Mouse (Mus musculus) midbrain, embryonic 11.5 days (tissue): Measurements from ENCODE around the gene Bbx. TPM values are rescaled to one million over a fixed set of nuclear protein-coding genes. Genes with fewer than 3 reads are reported as not detected.

ENCODE experiments used
- ATAC-seq: fragments of 200-750 bp; cut with Nextera tagmentation; 2 replicates; pipeline ENCODE4 v1.8.0; 2017; ENCODE audit warnings: moderate TSS enrichment, moderate library complexity; ENCODE audit not compliant: low FRiP score
- DNase-seq: peaks from one replicate; pipeline ENCODE4 v3.0.0; 2015; ENCODE audit warnings: low spot score; ENCODE audit errors: missing footprints
- H3K27ac ChIP-seq: fragments of 300-500 bp; sonication (generic); 2 replicates; pipeline ENCODE4 v1.5.1; 2014; ENCODE audit warnings: low read depth, low read length
- H3K27me3 ChIP-seq: fragments of 300-500 bp; sonication (generic); 2 replicates; pipeline ENCODE4 v1.6.1; 2014; ENCODE audit warnings: mild to moderate bottlenecking, low read length, moderate library complexity, mixed read lengths; ENCODE audit not compliant: control insufficient read depth, insufficient read depth
- H3K36me3 ChIP-seq: fragments of 300-500 bp; sonication (generic); 2 replicates; pipeline ENCODE4 v1.6.1; 2014; ENCODE audit warnings: mild to moderate bottlenecking, low read length, moderate library complexity, mixed read lengths; ENCODE audit not compliant: control insufficient read depth, insufficient read depth
- H3K4me1 ChIP-seq: fragments of 300-500 bp; sonication (generic); 2 replicates; pipeline ENCODE4 v1.6.1; 2014; ENCODE audit warnings: low read length; ENCODE audit not compliant: control insufficient read depth, insufficient read depth
- H3K4me2 ChIP-seq: fragments of 300-500 bp; sonication (generic); 2 replicates; pipeline ENCODE4 v1.6.1; 2014; ENCODE audit warnings: mild to moderate bottlenecking, moderate library complexity
- H3K4me3 ChIP-seq: fragments of 300-500 bp; sonication (generic); 2 replicates; pipeline ENCODE4 v1.5.1; 2014; ENCODE audit warnings: low read depth, low read length
- H3K9ac ChIP-seq: fragments of 300-500 bp; sonication (generic); 2 replicates; pipeline ENCODE4 v1.6.1; 2014; ENCODE audit warnings: low read length
- H3K9me3 ChIP-seq: fragments of 300-500 bp; sonication (generic); 2 replicates; pipeline ENCODE4 v1.6.1; 2016; ENCODE audit warnings: low read length; ENCODE audit not compliant: control insufficient read depth
- WGBS: fragments of 180-500 bp; shearing (Covaris S2); extraction: QIAGEN DNeasy Blood & Tissue Kit; methylation state at CpG from one replicate; pipeline ENCODE4 v1.1.7; 2014; 5-methylcytosine and 5-hydroxymethylcytosine counted together
- polyA plus RNA-seq: library from polyadenylated mRNA; unstranded; fragments of >200 nt; fragmentation: Nextera tagmentation; extraction: Ambion mirVana; gene quantifications from 2 replicates; pipeline ENCODE4 v1.2.1, GENCODE M21; 2014

Gene Bbx
- polyA plus RNA-seq, 1 experiment from 2014 or later, result 23.8 TPM

GRCm38 (mm10) chr16:50364189-50365059 is 67.8 kb downstream of the Bbx start:
- Histone ChIP-seq H3K4me2 (peak overlapping the region; percentile 37), H3K4me3 (peak overlapping the region; percentile 33), H3K36me3 (no peaks in the 10 kb centered on the region), H3K9ac (peak overlapping the region; percentile 37; the same call in 1 of the 2 replicates), H3K27me3 (no peaks in the 10 kb centered on the region), H3K4me1 (0 out of 2 replicates have a peak, but pooled peaks cover 3% of the 10 kb centered on the region), H3K9me3 (no peaks in the 10 kb centered on the region), H3K27ac (no peak overlapping the region)
- 19% methylated on average over 11 of the region's 11 CpGs for WGBS
- ATAC-seq (peak; percentile 95), DNase-seq (peak; percentile 94)

GRCm38 (mm10) chr16:50363443-50364188 is 68.6 kb downstream of the Bbx start:
- Histone ChIP-seq H3K4me2 (peak overlapping the region; percentile 37), H3K9ac (peak overlapping the region; percentile 37; the same call in 1 of the 2 replicates), H3K27ac (no peak overlapping the region), H3K9me3 (no peaks in the 10 kb centered on the region), H3K4me3 (peak overlapping the region; percentile 33), H3K36me3 (no peaks in the 10 kb centered on the region), H3K27me3 (no peaks in the 10 kb centered on the region), H3K4me1 (0 out of 2 replicates have a peak, but pooled peaks cover 3% of the 10 kb centered on the region)
- DNase-seq, result no peak
- ATAC-seq, result no peak
- 70% methylated on average over 17 of the region's 17 CpGs for WGBS

- no peak overlapping the region for H3K9ac ChIP-seq
- 89% methylated on average over 7 of the region's 7 CpGs for WGBS
- H3K9me3 ChIP-seq, result no peaks in the 10 kb centered on the region
Observed at GRCm38 (mm10) chr16:50360631-50361030, 71.6 kb downstream of the Bbx start.

GRCm38 (mm10) chr16:50329684-50330083 is 102.5 kb downstream of the Bbx start:
- H3K9me3 ChIP-seq, result no peaks in the 10 kb centered on the region
- no peaks in the 10 kb centered on the region for H3K4me1 ChIP-seq
- WGBS, result 93% methylated on average over 2 of the region's 2 CpGs
- no peak overlapping the region for H3K4me2 ChIP-seq
- H3K27me3 ChIP-seq, result no peaks in the 10 kb centered on the region
- ATAC-seq, result no peak
- no peaks in the 10 kb centered on the region for H3K36me3 ChIP-seq
- H3K4me3 ChIP-seq, result no peak overlapping the region
- DNase-seq, result no peak
- H3K27ac ChIP-seq, result no peak overlapping the region
- no peak overlapping the region for H3K9ac ChIP-seq

More at GRCm38 (mm10) chr16:50360631-50361030, 71.6 kb downstream of the Bbx start:
- ATAC-seq, result no peak
- Histone ChIP-seq H3K36me3 (no peaks in the 10 kb centered on the region), H3K4me1 (0 out of 2 replicates have a peak, but pooled peaks cover 3% of the 10 kb centered on the region), H3K27ac (no peak overlapping the region), H3K4me2 (no peak overlapping the region), H3K27me3 (no peaks in the 10 kb centered on the region), H3K4me3 (no peak overlapping the region)
- no peak for DNase-seq

GRCm38 (mm10) chr16:50324746-50325145 is 107.4 kb downstream of the Bbx start:
- 94% methylated on average over 2 of the region's 2 CpGs for WGBS
- no peak overlapping the region for H3K27ac ChIP-seq

GRCm38 (mm10) chr16:50324292-50324691 is 107.9 kb downstream of the Bbx start:
- Histone ChIP-seq H3K4me1 (no peaks in the 10 kb centered on the region), H3K27ac (no peak overlapping the region), H3K4me3 (no peak overlapping the region), H3K9ac (no peak overlapping the region), H3K36me3 (no peaks in the 10 kb centered on the region), H3K9me3 (no peaks in the 10 kb centered on the region), H3K4me2 (no peak overlapping the region), H3K27me3 (no peaks in the 10 kb centered on the region)
- WGBS, result 88% methylated on average over 6 of the region's 6 CpGs
- DNase-seq (no peak), ATAC-seq (no peak)

More at GRCm38 (mm10) chr16:50324746-50325145, 107.4 kb downstream of the Bbx start:
- H3K9me3 ChIP-seq, result no peaks in the 10 kb centered on the region
- ATAC-seq (no peak), DNase-seq (no peak)
- H3K4me1 ChIP-seq, result no peaks in the 10 kb centered on the region
- no peak overlapping the region for H3K4me2 ChIP-seq
- no peak overlapping the region for H3K9ac ChIP-seq
- no peaks in the 10 kb centered on the region for H3K27me3 ChIP-seq
- H3K4me3 ChIP-seq, result no peak overlapping the region
- no peaks in the 10 kb centered on the region for H3K36me3 ChIP-seq

- no peak overlapping the region for H3K4me3 ChIP-seq
- H3K4me1 ChIP-seq, result no peaks in the 10 kb centered on the region
- WGBS, result 85% methylated on average over 3 of the region's 3 CpGs
- H3K27me3 ChIP-seq, result no peaks in the 10 kb centered on the region
- H3K4me2 ChIP-seq, result no peak overlapping the region
- H3K36me3 ChIP-seq, result no peaks in the 10 kb centered on the region
- H3K9ac ChIP-seq, result no peak overlapping the region
- H3K27ac ChIP-seq, result no peak overlapping the region
- ATAC-seq, result no peak
- no peak for DNase-seq
- no peaks in the 10 kb centered on the region for H3K9me3 ChIP-seq
Observed at GRCm38 (mm10) chr16:50321368-50321767, 110.8 kb downstream of the Bbx start.

GRCm38 (mm10) chr16:50318255-50318654 is 113.9 kb downstream of the Bbx start:
- WGBS, result 88% methylated on average over 3 of the region's 3 CpGs
- Histone ChIP-seq H3K4me2 (no peak overlapping the region), H3K4me3 (no peak overlapping the region), H3K4me1 (no peaks in the 10 kb centered on the region), H3K27me3 (no peaks in the 10 kb centered on the region), H3K9me3 (no peaks in the 10 kb centered on the region), H3K36me3 (no peaks in the 10 kb centered on the region), H3K9ac (no peak overlapping the region), H3K27ac (no peak overlapping the region)
- DNase-seq (no peak), ATAC-seq (no peak)
